Mouse (Mus musculus) kidney, adult 2 months (tissue): ENCODE measurements around the gene Ino80. TPM values are rescaled to one million over a fixed set of nuclear protein-coding genes. Genes with fewer than 3 reads are reported as not detected.
A peak's percentile ranks its signal among the peaks of the same experiment; 100 is the strongest.

Experiments
- DNase-seq: peaks from one replicate; pipeline ENCODE4 v3.0.0; 2021
- H3K27ac ChIP-seq: fragments of 200-500 bp; 2 replicates; pipeline ENCODE4 v1.5.1; 2012; ENCODE audit warnings: low read depth, low read length, control low read depth, inconsistent platforms; ENCODE audit not compliant: insufficient read depth
- H3K27me3 ChIP-seq: fragments of 200-500 bp; replicated peaks from 2 replicates; pipeline ENCODE4 v1.6.1; 2012; ENCODE audit warnings: mild to moderate bottlenecking, moderate library complexity, low read length, inconsistent platforms; ENCODE audit not compliant: control insufficient read depth, insufficient read depth
- H3K36me3 ChIP-seq: fragments of 200-500 bp; 2 replicates; pipeline ENCODE4 v1.6.1; 2012; ENCODE audit warnings: mild to moderate bottlenecking, moderate library complexity, low read length, inconsistent platforms; ENCODE audit not compliant: control insufficient read depth, insufficient read depth
- H3K4me1 ChIP-seq: fragments of 200-500 bp; 2 replicates; pipeline ENCODE4 v1.6.1; 2011; ENCODE audit warnings: low read length; ENCODE audit not compliant: control insufficient read depth, insufficient read depth
- H3K4me3 ChIP-seq: fragments of 200-500 bp; 2 replicates; pipeline ENCODE4 v1.5.1; 2011; ENCODE audit warnings: mild to moderate bottlenecking, low read depth, low read length, control low read depth; ENCODE audit not compliant: insufficient read depth
- CTCF ChIP-seq: fragments of 200-500 bp; conservative IDR thresholded peaks from 2 replicates; pipeline ENCODE4 v1.5.1; 2011; ENCODE audit warnings: low read depth, mild to moderate bottlenecking, control low read depth, low read length, moderate library complexity, mixed read lengths; ENCODE audit not compliant: insufficient read depth, insufficient read length
- POLR2A ChIP-seq: fragments of 200-500 bp; IDR thresholded peaks from one replicate; pipeline ENCODE4 v1.6.1; 2011; ENCODE audit warnings: low read depth, low read length, control low read depth
- WGBS: fragments of 180-500 bp; shearing (Covaris S2); methylation state at CpG from one replicate; pipeline ENCODE4 v1.1.7; 2018; 5-methylcytosine and 5-hydroxymethylcytosine counted together
- polyA plus RNA-seq: library from polyadenylated mRNA; depleted of rRNA; stranded (reverse); fragments of >200 nt; gene quantifications from 2 replicates; pipeline ENCODE4 v1.2.3, GENCODE M21; 2012; rRNA removed

Ino80 gene
- polyA plus RNA-seq: 6.5 and 6.7 TPM in 2 replicates

DNA sequence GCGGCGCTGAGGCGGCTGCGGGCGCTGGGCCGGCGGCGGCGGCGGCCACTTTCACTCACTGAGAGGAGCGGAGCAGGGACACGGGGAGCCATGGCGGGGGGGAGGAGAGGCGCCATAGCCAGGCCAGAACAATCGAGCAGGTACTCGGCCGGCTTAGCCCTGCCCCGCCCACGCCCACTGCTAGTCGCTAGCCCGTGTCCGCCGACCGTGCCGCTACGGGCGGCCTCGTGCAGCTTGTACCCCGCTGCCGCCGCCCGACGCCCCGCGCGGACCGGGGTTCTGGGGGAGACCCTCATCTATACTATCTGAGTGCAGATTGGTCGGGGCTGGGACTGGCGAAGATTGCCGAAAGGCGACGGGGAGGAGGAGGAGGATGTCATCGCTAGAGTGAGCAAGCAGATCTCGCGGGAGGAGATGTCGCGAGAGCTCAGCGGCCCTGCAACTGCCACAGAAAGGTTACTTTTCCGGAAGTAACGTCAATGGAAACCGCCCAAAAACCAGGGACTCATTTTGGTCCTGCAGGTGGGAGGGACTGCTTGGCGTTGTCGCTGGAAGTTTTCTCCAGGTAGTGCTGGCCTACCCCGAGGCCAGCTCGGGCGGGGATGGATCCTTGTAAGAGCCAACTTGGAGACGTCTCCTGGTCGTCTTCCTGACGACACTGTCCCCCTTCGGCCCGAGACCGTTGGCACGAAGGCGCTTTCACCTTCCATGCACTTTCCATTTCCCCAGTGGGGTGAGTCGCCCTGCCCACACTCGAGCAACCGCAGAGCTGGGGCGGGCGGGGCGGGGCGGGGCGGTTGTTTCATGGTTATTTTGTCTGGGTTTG lies at the start of gene Ino80:
Gene Ino80 (minus strand): TSS at position 117 of the 826 bp plus-strand sequence.
- peak; percentile 81 for TF ChIP-seq POLR2A
- TF ChIP-seq CTCF: no peak
- Histone ChIP-seq H3K27ac (peak within 1 kb of the TSS; percentile 98), H3K4me1 (peaks cover 9% of the 10 kb centered on the region; the same call in 1 of the 2 replicates), H3K36me3 (no peaks in the 10 kb centered on the region), H3K27me3 (no peaks in the 10 kb centered on the region), H3K4me3 (peak within 1 kb of the TSS; percentile 94)
- WGBS: under 1% methylated on average over 72 of the region's 72 CpGs
- DNase-seq: peak; percentile 100

DNA sequence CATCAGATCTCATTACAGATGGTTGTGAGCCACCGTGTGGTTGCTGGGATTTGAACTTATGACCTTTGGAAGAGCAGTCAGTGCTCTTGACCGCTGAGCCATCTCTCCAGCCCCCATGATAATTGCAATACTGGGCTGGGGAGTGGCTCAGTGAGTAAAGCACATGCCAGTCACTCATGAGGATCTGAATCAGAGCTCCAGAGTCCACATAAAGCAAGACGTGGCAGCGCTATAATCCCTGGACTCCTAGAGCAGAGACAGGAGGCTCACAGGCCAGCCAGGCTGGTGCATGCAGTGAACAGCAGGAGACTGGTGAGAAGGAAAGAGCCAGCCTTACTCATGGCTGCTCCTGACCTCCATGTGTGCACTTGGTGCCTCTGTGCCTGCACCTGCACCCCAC lies 47.9 kb upstream of the Ino80 start:
- no peak overlapping the region for H3K4me3 ChIP-seq
- no peak for TF ChIP-seq POLR2A
- no peaks in the 10 kb centered on the region for H3K36me3 ChIP-seq
- H3K4me1 ChIP-seq: no peaks in the 10 kb centered on the region
- no peaks in the 10 kb centered on the region for H3K27me3 ChIP-seq
- DNase-seq: no peak
- H3K27ac ChIP-seq: no peak overlapping the region
- 37% methylated on average over 4 of the region's 4 CpGs for WGBS

DNA sequence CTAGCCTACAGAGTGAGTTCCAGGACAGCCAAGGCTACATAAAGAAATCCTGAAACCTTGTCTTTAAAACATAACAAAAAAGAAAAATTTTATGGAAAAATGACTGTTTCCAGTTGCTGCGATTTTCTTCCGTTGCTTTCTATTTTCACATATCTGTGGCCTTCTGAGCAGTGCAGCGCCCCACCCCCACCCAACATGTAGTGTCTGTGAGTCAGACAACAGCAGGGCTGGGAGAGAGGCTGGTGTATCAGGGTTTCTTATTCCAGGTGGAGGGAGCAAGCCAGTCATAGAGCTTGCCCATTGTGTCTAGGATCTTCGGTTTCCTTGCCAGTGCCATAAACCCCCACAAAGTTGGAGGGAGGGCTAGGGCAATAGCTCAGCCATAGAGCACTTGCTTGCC lies 46.3 kb upstream of the Ino80 start:
- no peaks in the 10 kb centered on the region for H3K4me1 ChIP-seq
- WGBS: 67% methylated on average over 4 of the region's 4 CpGs
- DNase-seq: no peak
- no peak overlapping the region for H3K27ac ChIP-seq
- H3K4me3 ChIP-seq: no peak overlapping the region
- H3K36me3 ChIP-seq: no peaks in the 10 kb centered on the region
- TF ChIP-seq POLR2A (no peak), CTCF (no peak)
- no peaks in the 10 kb centered on the region for H3K27me3 ChIP-seq

DNA sequence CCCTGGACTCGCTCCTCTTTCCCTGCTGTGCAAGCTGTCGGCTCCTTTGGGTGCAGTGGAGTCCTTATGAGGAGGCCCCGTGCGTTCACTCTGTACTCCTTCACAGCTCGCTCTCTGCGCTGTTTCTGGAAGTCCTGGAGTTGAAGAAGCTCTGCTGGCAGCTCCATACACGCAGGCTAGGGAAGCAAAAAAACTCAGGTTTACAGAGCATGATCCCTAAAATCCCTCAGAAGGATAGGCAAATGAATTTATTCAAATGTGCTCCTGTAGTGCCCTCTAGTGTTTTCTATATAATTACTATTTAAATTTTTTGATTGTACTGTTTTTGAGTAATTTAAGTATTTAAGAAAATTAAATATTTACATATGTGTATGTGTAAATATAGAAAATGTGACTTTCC lies 43.1 kb upstream of the Ino80 start:
- no peak for DNase-seq
- WGBS: 66% methylated on average over 7 of the region's 7 CpGs
- TF ChIP-seq CTCF (0 out of 2 replicates have a peak, but pooled peaks have one; percentile 2), POLR2A (no peak)
- Histone ChIP-seq H3K36me3 (no peaks in the 10 kb centered on the region), H3K4me3 (no peak overlapping the region), H3K27me3 (no peaks in the 10 kb centered on the region), H3K4me1 (no peaks in the 10 kb centered on the region), H3K27ac (no peak overlapping the region)

DNA sequence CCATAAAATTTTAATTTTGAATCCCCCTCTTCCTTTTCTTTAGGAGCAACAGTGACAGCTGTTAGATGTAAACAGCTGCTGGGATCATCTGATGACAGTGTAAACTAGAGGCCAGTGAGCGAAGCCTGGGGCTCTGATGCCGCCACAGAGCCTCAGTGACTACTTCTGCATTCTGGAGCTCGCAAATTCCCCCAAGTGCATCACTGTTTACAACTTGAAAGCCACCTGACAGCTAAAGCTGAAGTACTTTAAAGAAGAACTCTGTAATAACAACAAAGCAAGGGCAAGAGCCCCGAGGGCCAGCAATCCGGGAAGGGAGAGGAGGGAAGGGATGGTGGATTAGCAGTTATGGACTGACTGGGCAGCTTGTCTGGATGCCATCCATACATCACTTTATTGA lies 39.3 kb upstream of the Ino80 start:
- H3K27ac ChIP-seq: no peak overlapping the region
- TF ChIP-seq CTCF (no peak), POLR2A (no peak)
- H3K4me3 ChIP-seq: no peak overlapping the region
- no peaks in the 10 kb centered on the region for H3K36me3 ChIP-seq
- DNase-seq: no peak
- H3K4me1 ChIP-seq: no peaks in the 10 kb centered on the region
- 62% methylated on average over 5 of the region's 5 CpGs for WGBS
- no peaks in the 10 kb centered on the region for H3K27me3 ChIP-seq

DNA sequence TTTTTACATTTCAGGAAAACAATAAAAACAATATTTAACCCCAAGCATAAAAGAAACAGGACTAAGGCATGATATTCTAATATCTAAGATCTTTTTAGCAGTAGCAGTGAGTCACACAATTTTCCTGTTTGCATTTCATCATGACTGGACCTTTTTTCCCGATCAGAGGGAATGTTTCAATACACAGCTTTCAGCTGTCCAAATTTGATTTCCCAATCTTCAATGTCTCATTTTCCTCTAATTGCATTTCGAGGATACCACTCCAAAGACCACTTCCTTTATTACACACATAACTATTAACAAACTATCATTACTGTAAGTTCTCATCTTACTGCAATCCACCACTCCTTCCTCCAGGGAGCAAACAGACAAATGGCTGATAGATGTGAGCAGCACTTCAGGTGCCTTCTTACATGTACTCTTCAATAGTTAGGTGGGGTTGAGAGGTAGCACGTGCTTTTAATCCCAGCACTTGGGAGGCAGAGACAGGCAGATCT lies 36.6 kb upstream of the Ino80 start:
- Histone ChIP-seq H3K36me3 (no peaks in the 10 kb centered on the region), H3K27me3 (no peaks in the 10 kb centered on the region), H3K4me1 (no peaks in the 10 kb centered on the region), H3K27ac (no peak overlapping the region), H3K4me3 (no peak overlapping the region)
- WGBS: 78% methylated on average over 3 of the region's 3 CpGs
- DNase-seq: no peak
- no peak for TF ChIP-seq POLR2A
- no peak for TF ChIP-seq CTCF

DNA sequence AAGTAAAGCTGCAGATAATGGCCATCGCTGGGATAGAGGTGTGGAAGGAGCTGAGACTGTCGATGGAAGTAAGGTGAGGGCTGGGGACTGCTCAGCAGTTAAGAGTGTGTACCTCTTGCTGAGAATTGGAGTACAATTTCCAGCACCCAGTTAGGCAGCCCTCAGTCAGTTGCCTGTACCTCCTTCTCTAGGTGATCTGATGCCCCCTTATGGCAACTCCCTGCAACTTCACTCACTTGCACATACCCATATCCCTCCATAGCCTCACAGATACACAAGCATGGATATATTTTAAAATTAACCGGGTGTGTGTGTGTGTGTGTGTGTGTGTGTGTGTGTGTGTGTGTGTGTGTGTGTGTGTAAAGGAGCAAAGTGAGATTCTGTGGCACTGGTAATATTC lies 34.8 kb upstream of the Ino80 start:
- 88% methylated on average over 3 of the region's 3 CpGs for WGBS
- TF ChIP-seq CTCF (peak; percentile 42), POLR2A (no peak)
- no peaks in the 10 kb centered on the region for H3K27me3 ChIP-seq
- no peaks in the 10 kb centered on the region for H3K4me1 ChIP-seq
- no peak overlapping the region for H3K4me3 ChIP-seq
- no peaks in the 10 kb centered on the region for H3K36me3 ChIP-seq
- DNase-seq: peak; percentile 22
- H3K27ac ChIP-seq: no peak overlapping the region
